Mouse (Mus musculus) cerebellum, adult 8-10 months (tissue): Measurements from ENCODE around the gene Mrgpra1.
"Not testable (repeated sequence)": the region's sequence is repeated elsewhere in the genome, so short reads cannot be mapped to it uniquely, and the experiment has no call there.

Experiments used
- DNase-seq: peaks from one replicate; pipeline ENCODE4 v3.0.0; 2022

Mrgpra1 gene

GRCm38 (mm10) chr7:47354140-47354539 is at the start of gene Mrgpra1:
Gene Mrgpra1 (minus strand): TSS chr7:47354240.
- DNase-seq: no peak

DNA sequence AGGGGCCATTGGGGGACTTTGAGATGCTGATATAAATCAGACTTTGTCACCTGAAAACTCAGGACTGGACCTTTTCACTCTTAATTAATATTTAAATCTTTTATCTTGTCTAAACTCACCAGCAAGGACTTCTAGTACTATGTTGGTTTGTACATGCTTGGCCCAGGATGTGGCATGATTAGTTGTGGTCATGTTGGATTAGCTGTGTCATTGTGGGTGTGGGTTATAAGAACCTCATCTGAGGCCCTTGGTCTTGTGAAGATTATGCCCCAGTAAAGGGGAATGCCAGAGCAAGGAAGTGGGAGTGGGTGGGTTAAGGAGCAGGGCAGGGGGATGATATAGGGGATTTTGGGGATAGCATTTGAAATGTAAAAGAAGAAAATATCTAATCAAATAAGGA is 47.1 kb upstream of the Mrgpra1 start:
- DNase-seq: no peak

- DNase-seq: no peak
Observed at GRCm38 (mm10) chr7:47348421-47348820, 5.6 kb downstream of the Mrgpra1 start.

- DNase-seq: no peak
Observed at GRCm38 (mm10) chr7:47345905-47346478, 8.0 kb downstream of the Mrgpra1 start.

DNA sequence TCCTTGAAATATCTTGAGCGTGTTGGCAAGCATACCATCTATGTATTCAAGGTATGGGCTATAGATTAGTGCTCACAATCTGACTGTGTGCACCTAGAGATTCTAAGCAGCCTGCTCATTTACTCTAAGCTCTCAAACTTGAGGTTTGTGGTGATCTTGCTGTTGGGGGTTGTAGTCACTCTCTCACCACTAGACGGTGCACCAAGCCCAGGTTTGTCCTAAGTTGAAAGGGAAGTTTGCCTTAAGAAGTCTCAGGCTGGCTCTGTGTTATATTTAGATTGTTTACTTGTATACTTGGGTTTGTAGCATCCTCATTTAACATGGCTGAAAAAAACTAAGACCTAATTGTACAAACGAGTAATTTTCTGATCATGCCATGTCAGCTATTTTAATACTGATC is 12.2 kb downstream of the Mrgpra1 start:
- DNase-seq: not testable (repeated sequence)

DNA sequence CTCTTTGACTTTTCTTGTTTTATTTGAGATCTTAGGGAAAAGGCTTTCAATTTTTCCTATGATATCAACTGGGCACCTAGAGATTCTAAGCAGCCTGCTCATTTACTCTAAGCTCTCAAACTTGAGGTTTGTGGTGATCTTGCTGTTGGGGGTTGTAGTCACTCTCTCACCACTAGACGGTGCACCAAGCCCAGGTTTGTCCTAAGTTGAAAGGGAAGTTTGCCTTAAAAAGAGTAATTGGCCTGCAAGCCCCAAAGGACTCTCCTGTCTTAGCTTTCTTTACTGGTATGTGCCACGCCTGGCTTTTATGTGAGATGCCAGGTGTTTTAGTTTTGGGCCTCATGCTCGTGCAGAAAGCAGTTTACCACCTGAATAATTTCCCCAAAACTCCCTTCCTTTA is 12.7 kb downstream of the Mrgpra1 start:
- not testable (repeated sequence) for DNase-seq

DNA sequence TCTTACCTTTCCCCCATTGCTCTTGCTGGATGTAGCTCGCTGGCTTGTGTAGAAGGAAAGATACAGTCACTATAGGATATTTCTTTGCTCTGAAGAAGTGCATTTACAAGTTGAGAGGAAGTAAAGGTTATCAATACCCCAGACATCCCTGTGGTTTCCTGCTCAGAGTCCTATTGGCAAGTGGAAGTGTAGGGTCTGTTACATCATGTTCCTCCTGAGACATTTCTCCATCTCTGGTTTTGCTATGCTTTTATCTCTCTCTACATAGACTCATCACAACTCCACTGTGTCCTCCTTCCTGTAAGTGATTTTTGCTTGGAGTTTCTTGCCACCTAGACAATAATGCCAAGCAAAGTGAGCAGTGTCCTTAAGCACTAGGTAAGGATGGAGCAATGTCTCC is 35.7 kb downstream of the Mrgpra1 start:
- DNase-seq: no peak

GRCm38 (mm10) chr7:47312289-47312688 is 41.8 kb downstream of the Mrgpra1 start:
- DNase-seq: no peak

DNA sequence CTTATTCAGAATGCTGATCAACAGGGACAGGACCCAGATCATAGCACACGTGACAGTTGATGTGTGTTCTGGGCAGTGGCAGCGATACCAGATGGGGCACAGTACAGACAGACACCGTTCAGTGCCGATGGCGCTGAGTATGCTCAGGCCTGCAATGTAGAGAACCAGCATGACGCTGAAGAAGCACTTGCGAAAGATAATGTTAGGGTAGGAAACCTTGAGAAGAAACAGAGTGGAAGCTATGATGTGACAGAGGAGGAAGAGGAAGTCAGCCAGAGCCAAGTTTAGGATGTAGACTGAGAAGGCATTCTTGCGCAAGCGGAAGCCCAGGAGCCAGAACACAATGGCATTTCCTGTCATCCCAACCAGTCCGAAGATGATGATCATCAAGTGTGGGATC is 44.2 kb downstream of the Mrgpra1 start:
- no peak for DNase-seq

DNA sequence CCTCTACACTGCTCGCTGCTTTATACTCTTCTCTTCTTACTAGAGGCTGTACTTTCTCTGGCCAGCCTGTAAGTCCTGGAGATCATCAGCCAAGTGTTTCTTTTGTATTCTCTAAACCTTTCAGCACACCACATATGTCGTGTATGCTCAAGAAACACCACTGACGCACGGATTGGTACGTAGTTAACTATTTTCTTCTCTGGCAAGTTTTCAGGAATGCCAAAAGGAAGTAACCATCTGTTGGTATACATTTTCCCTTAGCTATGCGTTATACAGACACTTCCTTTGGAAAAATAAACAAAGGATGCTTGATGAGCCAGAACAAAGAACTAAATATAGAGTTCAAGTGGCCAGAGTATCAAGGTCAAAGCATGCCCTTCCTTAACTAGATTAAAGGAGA is 49.4 kb downstream of the Mrgpra1 start:
- DNase-seq: not testable (repeated sequence)

DNA sequence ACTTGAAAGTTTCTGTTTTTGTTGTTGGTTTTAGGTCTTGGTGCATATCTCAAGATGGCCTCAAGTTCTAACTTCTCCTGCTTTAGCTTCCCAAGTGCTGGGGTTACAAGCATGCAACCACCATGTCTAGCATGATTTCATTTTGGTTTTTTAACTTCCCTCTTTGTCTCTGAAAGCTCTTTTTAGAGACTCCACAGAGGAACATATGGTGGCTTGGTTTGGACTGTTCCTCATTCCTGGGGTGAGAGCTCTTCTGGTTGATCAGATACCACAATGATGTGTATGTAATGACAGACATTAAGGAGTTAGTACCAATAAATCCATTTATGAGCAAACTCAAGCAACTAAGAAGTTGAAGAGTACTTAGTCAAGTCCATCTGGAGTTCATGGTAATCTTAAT is 54.4 kb downstream of the Mrgpra1 start:
- DNase-seq: not testable (repeated sequence)
